Mouse (Mus musculus) midbrain, embryonic 16.5 days (tissue): ENCODE results near the gene Rsu1. TPM values are rescaled to one million over a fixed set of nuclear protein-coding genes. Genes with fewer than 3 reads are reported as not detected.
A peak's percentile ranks its signal among the peaks of the same experiment; 100 is the strongest.
"Not testable (repeated sequence)": the region's sequence is repeated elsewhere in the genome, so short reads cannot be mapped to it uniquely, and the experiment has no call there.

Experiments
- ATAC-seq: fragments of 200-750 bp; cut with Nextera tagmentation; 2 replicates; pipeline ENCODE4 v1.8.0; 2017; ENCODE audit warnings: moderate TSS enrichment
- H3K27ac ChIP-seq: fragments of 300-500 bp; sonication (generic); 2 replicates; pipeline ENCODE4 v1.5.1; 2014; ENCODE audit warnings: mild to moderate bottlenecking, low read length, mixed read lengths
- H3K27me3 ChIP-seq: fragments of 300-500 bp; sonication (generic); 2 replicates; pipeline ENCODE4 v1.6.1; 2014; ENCODE audit warnings: low read depth, low read length, mixed read lengths; ENCODE audit not compliant: control insufficient read depth, insufficient read depth
- H3K36me3 ChIP-seq: fragments of 300-500 bp; sonication (generic); 2 replicates; pipeline ENCODE4 v1.6.1; 2014; ENCODE audit warnings: mild to moderate bottlenecking, low read length, moderate library complexity, mixed read lengths; ENCODE audit not compliant: control insufficient read depth, insufficient read depth
- H3K4me1 ChIP-seq: fragments of 300-500 bp; sonication (generic); 2 replicates; pipeline ENCODE4 v1.6.1; 2014; ENCODE audit warnings: mild to moderate bottlenecking, low read length, mixed read lengths; ENCODE audit not compliant: control insufficient read depth, insufficient read depth
- H3K4me2 ChIP-seq: fragments of 300-500 bp; sonication (generic); 2 replicates; pipeline ENCODE4 v1.6.1; 2014; ENCODE audit warnings: mild to moderate bottlenecking, low read length, mixed read lengths
- H3K4me3 ChIP-seq: fragments of 300-500 bp; sonication (generic); 2 replicates; pipeline ENCODE4 v1.5.1; 2014; ENCODE audit warnings: low read depth, mild to moderate bottlenecking, low read length, moderate library complexity, mixed read lengths
- H3K9ac ChIP-seq: fragments of 300-500 bp; sonication (generic); 2 replicates; pipeline ENCODE4 v1.6.1; 2014; ENCODE audit warnings: low read depth, low read length, mixed read lengths
- H3K9me3 ChIP-seq: fragments of 300-500 bp; sonication (generic); replicated peaks from 2 replicates; pipeline ENCODE4 v1.6.1; 2014; ENCODE audit warnings: mild to moderate bottlenecking, low read length, mixed read lengths; ENCODE audit not compliant: control insufficient read depth, poor library complexity, severe bottlenecking
- WGBS: fragments of 180-500 bp; shearing (Covaris S2); extraction: QIAGEN DNeasy Blood & Tissue Kit; methylation state at CpG from one replicate; pipeline ENCODE4 v1.1.7; 2014; 5-methylcytosine and 5-hydroxymethylcytosine counted together
- polyA plus RNA-seq: library from polyadenylated mRNA; unstranded; fragments of >200 nt; fragmentation: Nextera tagmentation; extraction: Ambion mirVana; gene quantifications from 2 replicates; pipeline ENCODE4 v1.2.1, GENCODE M21; 2015

The Rsu1 gene
- polyA plus RNA-seq, 1 experiment from 2014 or later = 77.8 TPM

- not testable (repeated sequence) for H3K9me3 ChIP-seq, ATAC-seq, H3K4me2 ChIP-seq, H3K4me1 ChIP-seq, H3K36me3 ChIP-seq, H3K27ac ChIP-seq, H3K27me3 ChIP-seq, H3K9ac ChIP-seq, H3K4me3 ChIP-seq
- WGBS = no CpG with 5 or more reads among the region's 3 CpGs
Measured at GRCm38 (mm10) chr2:13181899-13182298, 89.3 kb downstream of the Rsu1 start.

DNA sequence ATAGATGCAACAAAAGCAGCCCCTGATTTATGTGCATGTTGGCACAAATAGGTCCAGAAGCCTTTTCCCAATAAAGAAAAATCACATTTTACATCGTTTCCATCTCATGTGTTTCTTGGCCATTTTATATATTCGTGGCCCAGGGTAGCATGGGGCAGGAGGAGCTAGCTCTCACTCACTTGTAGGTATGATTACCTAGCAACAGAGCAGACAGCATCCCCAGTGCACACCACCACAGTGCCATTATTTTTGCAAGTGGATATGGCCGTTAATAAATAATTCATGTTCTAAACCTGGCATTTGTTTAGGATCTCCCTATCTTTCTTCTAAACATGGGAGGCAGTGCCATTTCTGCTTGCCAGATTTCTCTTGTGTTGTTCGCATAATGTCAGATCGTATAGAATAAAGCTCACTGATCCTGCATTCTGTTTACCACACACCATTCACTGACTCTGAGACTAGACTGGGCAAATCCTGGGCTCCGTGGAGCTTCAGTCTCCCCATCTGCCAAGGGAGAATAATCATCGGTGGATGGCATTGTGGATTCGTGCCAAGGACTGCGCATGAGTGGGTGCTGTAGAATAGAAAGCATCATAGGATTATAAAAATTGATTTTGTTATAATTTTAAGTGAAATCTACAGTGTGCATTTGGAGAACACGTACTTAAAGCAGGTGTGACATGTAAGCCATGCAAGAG, 93.4 kb downstream of the Rsu1 start:
- no peaks in the 10 kb centered on the region for H3K9me3 ChIP-seq
- peak overlapping the region; percentile 32; the same call in 1 of the 2 replicates for H3K27ac ChIP-seq
- peaks cover 31% of the 10 kb centered on the region for H3K4me1 ChIP-seq
- no peak overlapping the region for H3K4me3 ChIP-seq
- no peak overlapping the region for H3K9ac ChIP-seq
- H3K27me3 ChIP-seq = no peaks in the 10 kb centered on the region
- WGBS = 59% methylated on average over 10 of the region's 10 CpGs
- no peaks in the 10 kb centered on the region for H3K36me3 ChIP-seq
- H3K4me2 ChIP-seq = no peak overlapping the region
- peak; percentile 34; the same call in 1 of the 2 replicates for ATAC-seq

DNA sequence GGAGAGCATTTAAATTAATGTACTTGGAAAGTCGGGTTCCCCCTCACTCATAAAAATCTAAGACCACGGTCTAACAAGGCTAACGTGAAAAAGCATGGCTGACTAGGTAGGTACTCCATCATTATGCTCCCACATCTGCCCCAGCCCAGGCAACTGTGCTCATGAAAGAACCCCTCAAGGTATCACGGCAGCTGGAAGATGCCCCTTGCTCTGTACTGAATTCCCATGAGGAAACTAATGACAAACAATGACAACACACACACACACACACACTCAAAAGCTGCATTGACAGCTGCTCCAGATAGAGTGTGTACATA, 95.0 kb downstream of the Rsu1 start:
- Histone ChIP-seq H3K27ac (no peak overlapping the region), H3K4me2 (peak overlapping the region; percentile 64), H3K4me3 (peak overlapping the region; percentile 20; the same call in 1 of the 2 replicates), H3K9ac (peak overlapping the region; percentile 57), H3K4me1 (peaks cover 31% of the 10 kb centered on the region), H3K9me3 (no peaks in the 10 kb centered on the region), H3K36me3 (no peaks in the 10 kb centered on the region), H3K27me3 (no peaks in the 10 kb centered on the region)
- 47% methylated on average over 4 of the region's 4 CpGs for WGBS
- peak; percentile 9; the same call in 1 of the 2 replicates for ATAC-seq

- peak overlapping the region; percentile 77 for H3K27ac ChIP-seq
- H3K36me3 ChIP-seq = no peaks in the 10 kb centered on the region
- 18% methylated on average over 28 of the region's 28 CpGs for WGBS
- H3K4me2 ChIP-seq = peak overlapping the region; percentile 64
- peak; percentile 89 for ATAC-seq
- H3K4me1 ChIP-seq = peaks cover 31% of the 10 kb centered on the region
- H3K4me3 ChIP-seq = peak overlapping the region; percentile 20
- H3K9ac ChIP-seq = peak overlapping the region; percentile 57
- no peaks in the 10 kb centered on the region for H3K9me3 ChIP-seq
- no peaks in the 10 kb centered on the region for H3K27me3 ChIP-seq
Measured at GRCm38 (mm10) chr2:13175536-13176303, 95.5 kb downstream of the Rsu1 start.

GRCm38 (mm10) chr2:13174461-13174860, 96.8 kb downstream of the Rsu1 start:
- 17% methylated on average over 7 of the region's 7 CpGs for WGBS
- Histone ChIP-seq H3K4me2 (peak overlapping the region; percentile 64), H3K4me3 (no peak overlapping the region), H3K27ac (no peak overlapping the region), H3K9ac (no peak overlapping the region), H3K36me3 (no peaks in the 10 kb centered on the region), H3K27me3 (no peaks in the 10 kb centered on the region), H3K9me3 (no peaks in the 10 kb centered on the region), H3K4me1 (peaks cover 31% of the 10 kb centered on the region)
- ATAC-seq = no peak

DNA sequence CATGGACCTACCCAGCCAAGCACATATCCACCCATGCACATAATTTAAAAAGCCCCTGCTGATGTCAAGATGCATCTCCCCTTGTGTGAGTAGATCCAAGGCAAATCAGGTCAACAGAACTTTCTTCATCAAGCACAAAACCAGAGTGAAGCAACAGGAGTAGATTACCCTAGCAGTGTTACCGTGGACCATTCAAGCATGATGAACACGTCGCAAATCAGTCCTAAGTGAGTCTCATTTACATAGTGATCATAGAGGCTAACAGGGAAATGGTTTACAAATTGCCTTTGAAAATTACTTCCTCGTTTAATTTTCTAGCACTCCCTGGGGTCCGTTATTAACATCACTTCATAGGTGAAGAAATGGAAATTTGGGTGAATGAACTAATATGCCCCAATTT, 100.6 kb downstream of the Rsu1 start:
- Histone ChIP-seq H3K4me1 (peaks cover 15% of the 10 kb centered on the region), H3K27me3 (no peaks in the 10 kb centered on the region), H3K9me3 (no peaks in the 10 kb centered on the region), H3K9ac (no peak overlapping the region), H3K27ac (no peak overlapping the region), H3K4me3 (no peak overlapping the region), H3K36me3 (no peaks in the 10 kb centered on the region), H3K4me2 (no peak overlapping the region)
- WGBS = 79% methylated on average over 5 of the region's 5 CpGs
- ATAC-seq = no peak

DNA sequence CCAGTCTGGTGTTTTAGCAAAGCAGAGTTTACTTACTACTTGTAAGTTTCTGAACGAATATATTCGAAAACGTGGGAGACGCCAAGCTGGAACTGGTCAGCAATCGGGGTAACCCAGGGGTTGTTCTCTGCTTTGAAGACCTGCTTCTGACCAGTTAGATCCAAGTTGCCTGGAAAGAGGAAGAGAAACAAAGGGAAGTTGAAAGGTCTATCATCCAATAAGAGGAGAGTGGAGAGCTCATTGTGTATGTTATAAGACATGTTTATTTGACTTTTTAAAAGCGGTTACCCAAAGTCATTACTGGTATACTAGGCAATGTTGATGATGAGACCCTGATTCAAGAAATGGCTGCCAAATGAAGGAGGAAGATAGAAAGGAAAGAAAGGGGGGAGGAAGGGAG, 101.3 kb downstream of the Rsu1 start:
- no peaks in the 10 kb centered on the region for H3K27me3 ChIP-seq
- WGBS = 95% methylated on average over 6 of the region's 6 CpGs
- no peaks in the 10 kb centered on the region for H3K9me3 ChIP-seq
- H3K36me3 ChIP-seq = no peaks in the 10 kb centered on the region
- no peak overlapping the region for H3K4me3 ChIP-seq
- H3K9ac ChIP-seq = no peak overlapping the region
- no peak for ATAC-seq
- no peak overlapping the region for H3K27ac ChIP-seq
- H3K4me1 ChIP-seq = peaks cover 9% of the 10 kb centered on the region
- no peak overlapping the region for H3K4me2 ChIP-seq

DNA sequence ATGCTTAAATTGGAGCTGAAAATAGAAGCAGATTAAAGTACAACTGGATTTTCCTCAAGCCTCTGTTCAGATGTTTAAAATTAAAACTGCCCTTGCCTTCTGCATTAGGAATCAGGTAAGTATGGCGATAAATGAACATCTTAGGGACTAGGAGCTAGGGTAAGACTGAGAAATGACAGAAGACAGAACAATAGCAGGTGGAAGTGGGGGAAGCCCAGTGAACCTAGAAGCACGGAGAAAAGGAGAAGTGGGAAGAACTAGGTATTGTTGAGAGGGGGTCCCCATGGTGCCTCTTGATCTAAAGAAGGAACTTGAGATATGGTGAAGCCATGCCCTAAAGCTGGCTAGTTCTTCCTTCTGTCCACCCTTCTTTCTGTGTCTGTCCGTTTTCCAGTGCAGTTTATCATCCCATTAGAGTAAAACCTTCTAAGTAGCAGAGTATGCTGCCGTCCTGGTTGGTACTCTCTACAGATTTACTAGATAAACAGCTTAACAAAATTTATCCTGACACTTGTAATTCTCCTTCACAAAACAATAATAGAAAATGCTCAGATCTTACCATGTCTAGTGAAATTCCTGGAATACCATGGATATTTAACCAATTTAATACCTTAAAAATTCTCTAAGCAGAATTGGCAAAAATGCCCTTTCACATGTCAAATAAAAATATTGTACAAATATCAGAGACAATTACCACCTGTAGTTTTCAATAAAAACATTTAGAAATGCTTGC, 101.9 kb downstream of the Rsu1 start:
- Histone ChIP-seq H3K27ac (no peak overlapping the region), H3K9me3 (no peaks in the 10 kb centered on the region), H3K27me3 (no peaks in the 10 kb centered on the region), H3K4me2 (no peak overlapping the region), H3K4me1 (peaks cover 3% of the 10 kb centered on the region; the same call in 1 of the 2 replicates), H3K9ac (no peak overlapping the region), H3K36me3 (no peaks in the 10 kb centered on the region), H3K4me3 (no peak overlapping the region)
- 78% methylated on average over 4 of the region's 4 CpGs for WGBS
- no peak for ATAC-seq

DNA sequence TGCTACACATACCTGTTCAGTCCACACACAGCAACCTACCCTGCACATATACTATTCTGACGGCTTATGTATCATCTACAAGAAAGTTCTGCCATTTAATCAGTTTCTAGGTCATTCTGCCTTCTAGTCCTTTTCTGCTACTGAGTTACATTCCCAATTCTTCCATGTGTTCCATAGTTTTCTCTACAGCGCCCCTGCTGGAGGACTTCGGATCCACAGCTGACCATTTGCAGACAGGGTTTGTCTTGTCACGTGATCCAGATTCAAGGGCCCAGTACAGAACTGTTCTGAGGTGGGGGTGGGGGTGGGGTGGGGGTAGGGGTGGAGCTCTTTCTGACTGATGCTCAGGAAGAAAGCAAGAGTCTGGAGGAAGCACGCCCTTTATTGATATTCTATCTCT, 102.5 kb downstream of the Rsu1 start:
- no peak for ATAC-seq
- H3K27ac ChIP-seq = no peak overlapping the region
- H3K4me3 ChIP-seq = no peak overlapping the region
- H3K4me2 ChIP-seq = no peak overlapping the region
- H3K9ac ChIP-seq = no peak overlapping the region
- no peaks in the 10 kb centered on the region for H3K27me3 ChIP-seq
- 51% methylated on average over 5 of the region's 5 CpGs for WGBS
- H3K4me1 ChIP-seq = no peaks in the 10 kb centered on the region
- no peaks in the 10 kb centered on the region for H3K9me3 ChIP-seq
- H3K36me3 ChIP-seq = no peaks in the 10 kb centered on the region
